Mouse (Mus musculus) retina, embryonic 14.5 days (tissue): ENCODE measurements at regions not wholly inside any gene's neighbourhood (a gene's known extent, or its start where the extent isn't known, plus 50 kb on each side); places are given as distances from the start of the nearest gene placed in this dataset.
A peak's percentile ranks its signal among the peaks of the same experiment; 100 is the strongest.
"Not testable (repeated sequence)": the region's sequence is repeated elsewhere in the genome, so short reads cannot be mapped to it uniquely, and the experiment has no call there.

Experiments
- DNase-seq: peaks from one replicate; pipeline ENCODE4 v3.0.0-alpha.2; 2015; ENCODE audit warnings: low spot score

- DNase-seq, result no peak
Measured at GRCm38 (mm10) chr1:59403831-59404547, 78.2 kb upstream of the Fzd7 start.

DNA sequence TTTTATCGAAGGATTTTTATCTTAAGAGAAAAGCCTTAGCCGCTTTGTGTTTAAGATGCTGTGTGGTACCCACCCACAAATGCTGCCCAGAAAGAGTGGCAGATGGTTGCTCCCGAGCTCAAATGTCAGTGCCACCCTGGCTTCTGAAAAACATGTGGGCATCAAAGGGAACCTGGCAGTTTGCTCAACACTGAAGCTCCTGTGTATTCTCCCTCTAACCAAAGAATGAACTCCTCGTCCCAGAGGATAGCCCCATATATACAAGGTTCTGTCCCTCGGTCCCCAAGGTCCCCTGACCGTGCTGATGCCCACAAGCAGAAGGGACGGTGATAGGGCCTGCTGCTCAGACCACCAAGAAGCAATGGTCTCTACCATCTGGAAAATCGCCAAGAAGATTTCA lies 76.9 kb upstream of the Fzd7 start:
- no peak for DNase-seq

DNA sequence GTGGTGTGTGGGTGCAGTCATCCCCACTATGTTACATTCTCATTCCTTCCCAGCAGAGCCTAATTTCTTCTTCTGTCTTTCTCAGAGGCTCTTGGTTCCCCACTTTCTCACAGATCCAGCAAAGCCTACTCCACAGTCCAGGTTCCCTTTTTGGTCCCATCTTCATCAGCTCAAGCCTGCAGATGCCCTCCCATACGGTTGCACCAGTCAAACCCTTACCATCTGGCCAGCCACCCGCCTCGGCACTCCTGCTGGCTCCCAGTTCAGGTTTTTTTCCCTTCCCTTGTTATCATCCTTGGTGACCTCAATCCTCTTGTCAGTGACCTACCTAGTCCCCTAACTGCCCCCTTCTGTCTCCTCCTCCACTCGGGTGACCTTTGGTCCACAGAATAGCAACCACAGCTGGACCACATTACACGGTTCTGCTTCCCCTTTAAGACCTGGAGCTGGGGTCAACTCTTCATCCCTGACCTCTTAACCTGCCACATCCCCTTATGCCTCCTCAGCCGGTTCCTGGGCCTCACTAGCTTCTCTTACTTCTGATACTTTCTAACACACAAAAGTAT lies 75.4 kb upstream of the Fzd7 start:
- no peak for DNase-seq

- no peak for DNase-seq
Measured at GRCm38 (mm10) chr1:59409585-59410160, 72.6 kb upstream of the Fzd7 start.

- no peak for DNase-seq
Measured at GRCm38 (mm10) chr1:59413264-59413663, 69.0 kb upstream of the Fzd7 start.

GRCm38 (mm10) chr1:59414401-59415210 lies 67.6 kb upstream of the Fzd7 start:
- DNase-seq, result no peak

- DNase-seq, result no peak
Measured at GRCm38 (mm10) chr1:59415733-59416312, 66.4 kb upstream of the Fzd7 start.

DNA sequence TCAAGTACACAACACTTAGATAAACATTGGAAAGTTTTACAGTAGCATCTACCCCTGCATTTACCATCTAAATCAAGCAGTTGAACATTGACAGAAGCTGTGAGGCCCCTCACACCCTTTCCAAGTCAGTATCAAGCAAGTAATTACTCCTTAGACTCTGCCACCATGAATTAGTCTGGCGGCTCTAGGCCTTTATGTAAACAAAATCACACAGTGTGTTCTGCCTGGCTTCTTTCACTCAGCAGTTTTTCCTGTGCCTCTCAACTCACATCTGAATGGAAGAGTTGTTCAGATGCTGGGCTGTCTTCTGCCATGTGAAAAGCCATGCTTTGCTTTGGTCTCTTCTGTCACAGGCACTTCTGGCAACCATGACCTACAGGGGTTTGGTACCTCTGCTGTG lies 64.9 kb upstream of the Fzd7 start:
- DNase-seq, result no peak

DNA sequence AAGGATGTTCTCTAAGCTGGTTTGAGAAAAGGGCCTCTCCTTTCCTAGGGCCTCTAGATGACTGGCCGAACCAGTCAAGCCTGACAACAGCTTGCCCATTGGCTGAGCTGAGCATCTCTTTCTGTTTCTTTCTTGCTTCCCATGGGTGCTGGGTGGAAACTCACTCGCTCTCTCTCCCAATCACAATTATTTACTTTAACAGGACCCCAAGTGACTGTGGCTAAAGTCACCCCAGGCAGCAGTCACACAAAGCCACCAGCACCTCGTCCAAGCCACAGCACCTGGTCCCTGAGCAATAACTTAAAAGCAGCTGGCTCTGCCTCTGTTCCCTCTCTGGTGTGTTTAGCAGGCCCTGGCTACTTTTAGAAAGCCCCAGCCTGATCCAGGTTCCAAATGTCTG lies 64.3 kb upstream of the Fzd7 start:
- no peak for DNase-seq

DNA sequence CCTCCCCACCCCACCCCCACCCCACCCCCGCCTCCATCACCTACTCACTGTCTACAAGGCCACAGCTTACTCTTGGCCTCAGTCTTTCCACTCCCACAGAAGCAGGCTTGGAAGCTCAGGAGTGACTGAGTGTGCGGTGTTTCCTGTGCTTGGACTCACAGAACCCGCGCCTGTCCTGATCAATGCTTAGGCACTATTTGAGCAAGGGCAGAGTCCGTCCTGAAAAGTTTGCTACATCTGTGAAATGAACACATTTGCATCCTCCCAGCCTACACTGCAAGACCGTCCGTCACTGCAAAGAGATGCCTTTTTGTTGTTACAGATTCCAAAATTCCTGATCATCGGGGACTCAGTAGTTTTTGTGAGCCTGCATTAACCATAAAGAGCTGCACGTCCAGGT lies 63.5 kb upstream of the Fzd7 start:
- DNase-seq, result no peak

GRCm38 (mm10) chr1:59422981-59423941 lies 59.0 kb upstream of the Fzd7 start:
- DNase-seq, result peak; percentile 55

GRCm38 (mm10) chr1:59425771-59426170 lies 56.5 kb upstream of the Fzd7 start:
- not testable (repeated sequence) for DNase-seq

DNA sequence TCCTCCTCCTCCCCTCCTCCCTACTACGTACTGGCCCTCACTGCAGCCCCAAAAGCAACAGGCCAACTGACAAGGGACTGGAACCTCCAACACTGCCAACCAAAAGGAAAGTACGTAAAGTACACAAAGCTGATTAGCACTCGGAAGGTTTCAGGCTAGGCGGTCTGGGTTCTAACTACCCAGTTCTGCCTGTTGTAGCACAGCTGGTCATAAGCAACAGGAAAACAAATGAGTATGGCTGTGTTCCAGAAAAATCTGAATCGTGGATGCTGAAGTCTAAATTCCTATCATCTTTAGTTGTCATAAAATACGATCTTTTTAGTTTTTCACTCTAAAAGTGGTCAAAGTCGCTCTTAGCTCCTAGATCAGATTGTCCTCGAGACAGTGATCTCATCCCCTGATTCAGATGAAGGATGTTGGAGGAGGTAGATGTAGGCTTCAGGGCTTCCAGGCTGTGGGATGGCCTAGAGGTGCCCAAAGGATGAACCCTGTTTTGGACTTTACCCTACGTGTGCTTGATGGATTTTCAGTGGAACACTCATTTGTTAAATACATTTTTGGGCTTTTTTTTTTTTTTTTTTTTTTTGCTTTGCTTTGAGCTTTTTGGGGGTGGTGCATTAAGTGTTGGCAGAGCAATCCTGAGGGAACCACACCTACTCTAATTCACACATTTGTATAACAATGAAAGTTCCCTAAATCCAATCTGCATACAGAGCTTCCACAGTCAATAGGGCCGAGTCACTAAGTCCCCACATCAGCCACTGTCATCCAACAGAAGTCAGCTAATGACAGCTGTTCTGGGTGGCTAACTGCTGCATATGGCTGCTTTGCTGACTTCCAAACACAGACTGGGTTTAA lies 55.6 kb upstream of the Fzd7 start:
- no peak for DNase-seq

DNA sequence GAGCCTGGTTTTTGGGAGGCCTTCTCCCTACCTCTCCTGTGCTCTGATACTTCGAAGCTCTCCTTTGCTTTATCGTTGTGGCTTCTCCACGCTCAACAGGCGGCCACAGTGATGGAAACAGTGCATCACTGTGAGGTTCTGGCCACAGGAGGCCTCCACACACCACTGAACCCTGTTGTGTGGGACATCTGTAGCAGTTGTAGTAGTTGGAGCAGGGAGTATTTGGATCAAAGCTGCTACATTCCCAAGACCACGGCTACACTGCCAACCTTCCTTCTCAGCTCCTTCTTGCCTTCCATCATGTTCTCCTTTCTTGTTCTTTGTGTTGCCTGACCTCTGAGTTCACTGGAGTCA lies 55.0 kb upstream of the Fzd7 start:
- no peak for DNase-seq

GRCm38 (mm10) chr1:59429289-59429688 lies 52.9 kb upstream of the Fzd7 start:
- DNase-seq, result no peak

- no peak for DNase-seq
Measured at GRCm38 (mm10) chr1:59430234-59430633, 52.0 kb upstream of the Fzd7 start.

- no peak for DNase-seq
Measured at GRCm38 (mm10) chr1:59430886-59431486, 51.2 kb upstream of the Fzd7 start.
